Mouse (Mus musculus) ovary, postnatal 14 days (tissue): ENCODE data around the gene Olfr1218.
"Not testable (repeated sequence)": the region's sequence is repeated elsewhere in the genome, so short reads cannot be mapped to it uniquely, and the experiment has no call there.

Experiments used
- DNase-seq: peaks from one replicate; pipeline ENCODE4 v3.0.0; 2022; ENCODE audit warnings: low spot score

The Olfr1218 gene

DNA sequence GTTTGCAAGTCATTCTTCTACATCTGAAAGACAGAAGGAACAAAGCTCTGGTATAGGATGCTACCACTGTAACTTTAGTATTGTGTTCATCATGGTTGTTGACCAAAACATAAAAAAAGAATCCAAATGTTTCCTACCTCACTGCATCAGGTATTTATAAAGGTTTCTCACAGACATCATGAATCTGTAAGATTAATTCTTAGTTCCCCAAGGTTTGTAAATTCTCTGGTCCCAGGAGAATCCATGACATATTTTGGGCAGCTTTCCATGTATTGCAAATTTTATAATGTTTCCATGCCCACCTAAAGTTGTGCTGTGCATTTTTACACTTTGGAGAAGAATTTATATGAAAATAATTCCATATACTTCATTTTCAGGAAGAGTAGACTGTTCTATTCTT is at the start of gene Olfr1218:
TSS of gene Olfr1218 (minus strand) at position 101 of the 400 bp plus-strand sequence.
- no peak for DNase-seq

DNA sequence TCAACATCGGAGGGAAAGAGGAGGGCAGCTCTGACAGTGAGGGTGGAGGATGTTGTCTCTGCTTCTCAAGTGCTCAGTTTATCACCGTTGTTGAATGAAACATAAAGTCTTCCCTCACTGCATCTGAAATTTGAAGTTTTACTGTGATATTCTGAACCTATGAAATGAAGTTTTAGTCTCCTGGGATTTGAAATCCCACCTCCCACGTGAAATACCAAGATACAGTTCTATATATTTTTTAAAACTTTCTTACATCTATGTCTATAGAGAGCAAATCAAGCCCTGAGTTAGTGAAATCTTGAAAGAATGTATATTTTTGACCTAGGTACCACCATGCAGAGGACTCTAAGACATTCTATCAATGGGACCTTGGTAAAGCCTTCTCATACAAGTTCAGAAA is 45.7 kb upstream of the Olfr1218 start, which contains the start of gene Olfr1220:
TSS of gene Olfr1220 (minus strand) at position 101 of the 400 bp plus-strand sequence.
- no peak for DNase-seq

GRCm38 (mm10) chr2:89105651-89106050 is 44.7 kb upstream of the Olfr1218 start:
- DNase-seq = no peak

GRCm38 (mm10) chr2:89093848-89094247 is 32.9 kb upstream of the Olfr1218 start:
- DNase-seq = no peak

GRCm38 (mm10) chr2:89083413-89083812 is 22.4 kb upstream of the Olfr1218 start, which contains the start of gene Olfr1219:
Olfr1219 (minus strand) TSS chr2:89083513.
- no peak for DNase-seq

- DNase-seq = no peak
These were observed 20.5 kb upstream of the Olfr1218 start for GRCm38 (mm10) chr2:89081487-89081886.

DNA sequence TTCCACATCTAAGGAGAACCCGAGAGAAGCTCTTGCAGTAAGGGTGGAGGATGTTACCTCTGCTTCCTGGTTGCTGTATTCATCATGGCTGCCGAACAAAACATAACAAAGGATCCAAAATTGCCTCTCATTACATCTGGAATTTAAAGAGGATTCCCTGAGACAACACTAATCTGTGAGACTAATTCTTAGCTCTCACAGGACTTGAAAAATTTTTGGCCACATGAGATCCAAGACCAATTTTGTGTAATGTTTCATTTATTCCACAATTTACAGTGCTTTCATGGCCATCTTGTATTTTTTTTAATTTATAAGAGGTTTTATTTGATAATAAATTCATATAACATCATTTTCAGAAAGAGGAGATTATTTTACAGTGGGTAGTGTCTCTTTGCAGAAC is 29.0 kb downstream of the Olfr1218 start, which contains the start of gene Olfr1217:
TSS of gene Olfr1217 (minus strand) at position 101 of the 400 bp plus-strand sequence.
- no peak for DNase-seq

DNA sequence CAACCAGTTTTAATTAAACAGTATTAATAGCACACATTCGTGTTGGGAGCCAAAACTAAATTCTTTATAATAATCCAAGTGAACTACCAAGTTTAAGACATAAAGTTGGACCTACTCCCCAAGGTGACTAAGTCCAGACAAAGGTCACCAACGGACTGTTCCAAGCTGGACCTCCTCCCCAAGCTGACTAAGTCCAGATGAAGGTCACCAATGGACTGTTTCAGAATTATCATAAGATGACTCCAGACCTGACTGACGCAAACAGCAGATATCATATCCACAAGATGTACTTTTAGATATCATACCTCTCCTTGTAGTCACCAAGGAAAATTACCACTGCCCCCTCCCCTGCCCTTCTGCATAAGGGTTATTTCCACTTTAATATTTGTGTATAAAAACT is 39.6 kb downstream of the Olfr1218 start:
- not testable (repeated sequence) for DNase-seq

DNA sequence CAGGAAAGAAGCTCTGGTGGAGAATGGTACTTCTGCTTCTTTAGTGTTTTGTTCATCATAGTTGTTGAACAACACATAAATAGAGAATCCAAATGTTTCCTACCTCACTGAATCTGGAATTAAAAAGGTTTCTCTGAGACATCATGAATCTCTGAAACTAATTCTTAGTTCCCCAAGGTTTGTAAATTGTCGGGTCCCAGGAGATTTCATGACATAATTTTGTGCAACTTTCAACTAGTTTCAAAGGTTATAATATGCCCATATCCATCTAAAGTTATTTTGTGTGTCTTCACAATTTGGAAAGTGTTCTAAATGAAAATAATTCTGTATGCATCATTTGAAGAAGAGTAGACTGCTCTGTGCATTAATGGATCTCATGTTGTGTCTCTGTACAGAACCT is 42.7 kb downstream of the Olfr1218 start, which contains the start of gene Olfr1216:
TSS of gene Olfr1216 (minus strand) at position 101 of the 400 bp plus-strand sequence.
- DNase-seq = no peak

- no peak for DNase-seq
These were observed 54.1 kb downstream of the Olfr1218 start, which contains the start of gene Olfr1215 for GRCm38 (mm10) chr2:89006873-89007272. Olfr1215 (minus strand) TSS chr2:89006973.
